Mouse (Mus musculus) frontal cortex, postnatal 10 days (tissue): Measurements from ENCODE around the gene Serinc2.

Experiments
- DNase-seq, 2 experiments: peaks; one replicate each; pipeline ENCODE4 v3.0.0; 2022; ENCODE audit warnings: low spot score in 2 of 2, mixed read lengths in 1 of 2

The Serinc2 gene

GRCm38 (mm10) chr4:130297123-130297529 is 18.1 kb upstream of the Serinc2 start:
- no peak for DNase-seq

- no peak for DNase-seq
These were observed 17.4 kb upstream of the Serinc2 start for GRCm38 (mm10) chr4:130296243-130296965.

- DNase-seq = no peak
These were observed 16.2 kb upstream of the Serinc2 start for GRCm38 (mm10) chr4:130295047-130295745.

GRCm38 (mm10) chr4:130294513-130294912 is 15.5 kb upstream of the Serinc2 start:
- no peak for DNase-seq

GRCm38 (mm10) chr4:130292271-130292670 is 13.3 kb upstream of the Serinc2 start:
- peak in 1 of 2 experiments; percentile 54 for DNase-seq

GRCm38 (mm10) chr4:130289824-130290223 is 10.8 kb upstream of the Serinc2 start:
- DNase-seq = no peak

GRCm38 (mm10) chr4:130286531-130286930 is 7.5 kb upstream of the Serinc2 start:
- no peak for DNase-seq

- DNase-seq = no peak
These were observed 4.8 kb upstream of the Serinc2 start for GRCm38 (mm10) chr4:130283826-130284225.

- no peak for DNase-seq
These were observed 3.9 kb upstream of the Serinc2 start for GRCm38 (mm10) chr4:130282856-130283255.

GRCm38 (mm10) chr4:130276573-130277176 is 2.3 kb downstream of the Serinc2 start:
- DNase-seq = no peak

GRCm38 (mm10) chr4:130275823-130276105 is 3.2 kb downstream of the Serinc2 start:
- no peak for DNase-seq

- DNase-seq = no peak
These were observed 3.8 kb downstream of the Serinc2 start for GRCm38 (mm10) chr4:130275016-130275822.

- DNase-seq = peak in 1 of 2 experiments; percentile 27
These were observed 4.5 kb downstream of the Serinc2 start for GRCm38 (mm10) chr4:130274346-130275015.

GRCm38 (mm10) chr4:130273698-130274345 is 5.2 kb downstream of the Serinc2 start:
- DNase-seq = no peak

- no peak for DNase-seq
These were observed 8.2 kb downstream of the Serinc2 start for GRCm38 (mm10) chr4:130270611-130271347.

GRCm38 (mm10) chr4:130270089-130270488 is 8.9 kb downstream of the Serinc2 start:
- DNase-seq = peak; percentile 48 to 57

- no peak for DNase-seq
These were observed 10.3 kb downstream of the Serinc2 start for GRCm38 (mm10) chr4:130268736-130269135.

GRCm38 (mm10) chr4:130267069-130267468 is 11.9 kb downstream of the Serinc2 start:
- no peak for DNase-seq

GRCm38 (mm10) chr4:130266601-130267000 is 12.4 kb downstream of the Serinc2 start:
- DNase-seq = no peak

- DNase-seq = peak; percentile 26 to 36
These were observed 14.2 kb downstream of the Serinc2 start for GRCm38 (mm10) chr4:130264698-130265349.
